Mouse (Mus musculus) gastrocnemius, adult 18-20 months (tissue): ENCODE measurements around the gene Trim13. TPM values are rescaled to one million over a fixed set of nuclear protein-coding genes. Genes with fewer than 3 reads are reported as not detected.

Experiments used
- DNase-seq: peaks from one replicate; pipeline ENCODE4 v3.0.0; 2021; ENCODE audit warnings: low spot score
- microRNA-seq: library from miRNA; unstranded; fragments of <30 nt; microRNA quantifications from one replicate; pipeline ENCODE4 v1.2.0, GENCODE M21; 2021
- total RNA-seq, 2 experiments: library from RNA; stranded (reverse); gene quantifications; 2 replicates each; pipeline ENCODE4 v1.2.3; 2021

The Trim13 gene
- total RNA-seq, 2 experiments from 2014 or later = 7.5 to 8.6 TPM

GRCm38 (mm10) chr14:61611766-61612165 lies 13.7 kb downstream of the Trim13 start:
- DNase-seq = no peak

- no peak for DNase-seq
Observed at GRCm38 (mm10) chr14:61613319-61613718, 15.3 kb downstream of the Trim13 start.

- no peak for DNase-seq
Observed at GRCm38 (mm10) chr14:61620371-61620770, 22.3 kb downstream of the Trim13 start.

- DNase-seq = no peak
Observed at GRCm38 (mm10) chr14:61635969-61636368, 37.9 kb downstream of the Trim13 start.

GRCm38 (mm10) chr14:61642668-61643067 lies 44.6 kb downstream of the Trim13 start:
- no peak for DNase-seq

GRCm38 (mm10) chr14:61645547-61645946 lies 47.5 kb downstream of the Trim13 start:
- DNase-seq = no peak

GRCm38 (mm10) chr14:61647182-61647880 lies 49.3 kb downstream of the Trim13 start:
- DNase-seq = peak; percentile 36

GRCm38 (mm10) chr14:61647881-61648684 lies 50.0 kb downstream of the Trim13 start:
- DNase-seq = peak; percentile 20

- DNase-seq = peak; percentile 95
Observed at GRCm38 (mm10) chr14:61648685-61649504, 50.8 kb downstream of the Trim13 start.

- peak; percentile 51 for DNase-seq
Observed at GRCm38 (mm10) chr14:61650291-61650960, 52.4 kb downstream of the Trim13 start.

Small RNAs within 50 kb of the gene (microRNA-seq; reads per million reads assigned to microRNA genes)
- gene Mir15a (4,014 reads per million, percentile 91 among the genes with 10 or more reads in this experiment), gene Mir16-1 (1,021 reads per million, percentile 83 among the genes with 10 or more reads in this experiment)

Other genes starting within 250 kb of the Trim13 start
- 1 to 10 TPM; 1.1 to 1.3 TPM for gene Ebpl, start 237.8 kb upstream of the Trim13 start, total RNA-seq
- 100 to 1,000 TPM; 122 TPM for gene Kpna3, start 158.4 kb upstream of the Trim13 start, total RNA-seq
- gene Spryd7, start 41.4 kb upstream of the Trim13 start, total RNA-seq = 10 to 100 TPM; 48.6 TPM
- under 1 TPM in 1 of 2 experiments, not detected in 1; 0.11 TPM for gene Kcnrg, start 9.2 kb downstream of the Trim13 start, total RNA-seq